Mouse (Mus musculus): Measurements from ENCODE around the gene Ptprg. TPM values are rescaled to one million over a fixed set of nuclear protein-coding genes. Genes with fewer than 3 reads are reported as not detected.

Gene Ptprg
- total RNA-seq, 2 experiments from 2014 or later, result 96.1 to 105 TPM

DNA sequence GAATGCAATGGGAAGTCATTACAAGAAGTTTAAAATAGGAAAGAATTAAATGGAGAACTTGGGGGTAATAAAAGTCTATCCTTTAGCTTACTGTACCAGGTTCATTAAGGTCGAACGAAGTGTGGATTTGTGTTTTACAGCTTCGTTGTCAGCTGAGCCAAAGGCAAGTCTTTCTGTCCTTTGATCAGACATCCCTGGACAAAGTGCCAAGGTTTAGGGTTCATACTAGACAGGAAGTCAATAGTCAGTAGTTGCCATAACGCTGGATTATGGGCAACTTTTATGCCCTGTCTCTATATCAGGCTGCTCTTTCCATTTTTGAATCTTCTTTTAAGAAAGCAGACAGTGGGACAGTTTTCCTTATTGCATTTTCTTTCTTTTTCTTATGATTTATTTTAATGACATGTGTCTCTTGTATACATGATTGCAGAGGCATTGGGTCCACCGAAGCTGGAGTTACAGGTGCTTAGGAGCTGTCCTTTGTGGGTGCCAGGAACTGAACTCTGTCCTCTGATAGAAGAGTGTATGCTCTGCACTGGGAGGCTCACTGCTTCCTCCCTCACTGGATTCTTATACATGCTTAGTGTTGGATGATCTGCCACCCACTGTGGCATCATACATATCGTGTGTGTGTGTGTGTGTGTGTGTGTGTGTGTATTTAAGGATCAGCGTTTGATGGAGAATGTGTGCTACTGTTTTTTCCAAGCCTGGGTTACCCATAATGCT, 56.7 kb downstream of the Ptprg start:
- DNase-seq (ENCODE audit: low spot score in 2 of 2), result no peak
- intact Hi-C loops (cut with DNase I), result no loop called here

DNA sequence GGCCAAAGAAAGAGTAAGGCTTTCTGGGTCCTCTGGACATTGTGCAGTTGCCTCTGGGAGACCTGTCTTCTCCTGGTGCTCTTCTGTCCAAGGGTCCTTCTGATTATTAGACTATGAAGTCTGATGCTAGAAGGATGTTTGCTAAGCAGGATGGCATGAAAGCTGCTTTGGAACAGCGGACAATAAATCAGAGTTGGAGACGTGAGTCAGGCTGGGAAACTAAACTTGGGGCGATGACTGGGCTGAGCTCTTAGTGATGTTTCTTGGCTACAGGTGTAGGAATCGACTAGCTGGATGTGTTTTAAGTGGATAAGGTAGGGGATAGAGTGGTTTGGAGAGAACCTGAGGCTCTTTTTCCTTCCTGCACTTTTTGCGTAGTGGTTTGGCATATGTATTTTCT, 59.1 kb downstream of the Ptprg start:
- no peak for DNase-seq (ENCODE audit: low spot score in 2 of 2)
- intact Hi-C loops (cut with DNase I), result no loop called here

DNA sequence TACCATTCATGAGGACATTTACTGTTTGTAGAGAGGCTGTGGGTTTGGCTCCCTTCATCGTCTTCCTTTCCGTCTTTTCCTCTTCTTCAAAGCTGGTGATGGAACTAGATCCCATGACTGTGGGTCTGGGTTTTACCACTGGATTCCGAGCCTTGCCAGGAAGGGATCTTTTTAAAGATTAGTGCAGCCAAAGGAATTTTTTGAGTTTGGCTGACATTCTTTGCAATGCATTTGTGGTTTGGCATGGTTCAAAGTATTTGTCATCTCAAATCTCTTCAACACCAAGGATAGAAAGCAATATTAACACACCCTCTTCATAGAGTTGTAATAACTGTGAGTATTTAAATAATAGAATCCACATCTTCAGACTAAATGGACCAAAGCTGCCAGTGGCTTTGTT, 59.8 kb downstream of the Ptprg start:
- no peak for DNase-seq (ENCODE audit: low spot score in 2 of 2)
- intact Hi-C loops (cut with DNase I), result no loop called here

DNA sequence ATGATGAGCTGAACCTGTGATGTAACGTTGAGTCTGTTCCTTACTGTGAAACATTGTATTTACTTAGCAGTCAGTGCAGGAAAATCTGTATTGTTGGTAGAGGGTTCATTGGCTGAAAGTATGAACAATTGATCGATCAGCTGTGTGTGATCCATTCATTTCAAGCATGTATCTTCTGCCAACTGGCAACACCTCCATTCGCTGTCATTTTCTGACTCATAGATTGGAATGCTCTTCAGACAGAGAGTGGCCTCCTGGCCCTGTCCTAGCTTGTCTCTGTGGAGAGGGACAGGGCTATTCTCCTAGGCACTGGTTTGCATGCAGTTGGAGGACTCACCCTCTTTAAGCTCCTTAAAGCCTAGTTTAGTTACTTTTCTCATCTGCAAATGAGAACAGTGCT, 62.4 kb downstream of the Ptprg start:
- DNase-seq (ENCODE audit: low spot score in 2 of 2), result no peak
- intact Hi-C loops (cut with DNase I), result no loop called here

DNA sequence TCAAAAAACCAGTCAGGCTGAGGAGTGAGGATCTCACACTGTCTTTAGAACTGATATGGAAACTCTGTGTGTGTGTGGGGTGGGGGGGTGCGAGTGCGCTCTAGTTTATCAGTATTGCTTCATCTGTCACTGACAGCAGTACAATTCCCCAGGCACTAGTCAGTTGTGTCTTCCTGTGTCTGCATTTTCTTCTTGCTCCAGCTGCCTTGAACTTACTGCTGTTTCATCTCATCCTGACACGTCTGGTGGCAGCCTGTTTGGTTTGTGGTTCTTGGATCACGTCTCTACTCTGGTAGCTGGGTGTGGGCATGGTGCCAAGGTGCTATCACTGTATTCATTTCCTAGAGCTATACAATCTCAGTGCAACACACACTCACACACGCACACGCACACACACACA, 64.0 kb downstream of the Ptprg start:
- intact Hi-C loops (cut with DNase I), result no loop called here
- peak in 1 of 2 experiments; percentile 28 for DNase-seq (ENCODE audit: low spot score in 2 of 2)

DNA sequence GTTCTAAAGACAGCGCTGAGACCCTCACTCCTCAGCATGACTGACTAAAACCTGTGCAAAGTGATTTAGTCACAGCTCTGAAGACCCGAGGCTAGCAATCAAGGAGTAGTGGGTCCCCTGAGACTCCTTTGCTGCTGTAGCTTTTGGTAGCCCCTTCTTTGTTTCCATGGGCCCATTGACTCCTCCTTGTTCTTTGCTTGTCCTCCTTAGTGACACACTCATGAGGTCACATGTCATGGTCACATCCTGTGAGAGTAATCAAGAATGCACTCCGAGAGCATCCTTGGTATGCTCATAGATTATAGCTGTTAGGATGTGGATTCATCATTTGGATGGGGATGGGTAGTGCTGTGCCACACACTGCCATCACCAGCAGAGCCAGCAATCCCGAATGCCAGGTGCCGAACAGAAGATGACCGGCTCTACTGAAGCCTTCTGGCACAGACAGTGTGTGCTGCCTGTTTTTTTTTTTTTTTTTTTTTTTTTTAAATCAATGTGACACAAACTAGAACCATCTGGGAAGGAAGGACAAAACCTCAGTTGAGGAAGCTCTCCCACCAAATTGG, 64.9 kb downstream of the Ptprg start:
- no peak for DNase-seq (ENCODE audit: low spot score in 2 of 2)
- intact Hi-C loops (cut with DNase I), result no loop called here

DNA sequence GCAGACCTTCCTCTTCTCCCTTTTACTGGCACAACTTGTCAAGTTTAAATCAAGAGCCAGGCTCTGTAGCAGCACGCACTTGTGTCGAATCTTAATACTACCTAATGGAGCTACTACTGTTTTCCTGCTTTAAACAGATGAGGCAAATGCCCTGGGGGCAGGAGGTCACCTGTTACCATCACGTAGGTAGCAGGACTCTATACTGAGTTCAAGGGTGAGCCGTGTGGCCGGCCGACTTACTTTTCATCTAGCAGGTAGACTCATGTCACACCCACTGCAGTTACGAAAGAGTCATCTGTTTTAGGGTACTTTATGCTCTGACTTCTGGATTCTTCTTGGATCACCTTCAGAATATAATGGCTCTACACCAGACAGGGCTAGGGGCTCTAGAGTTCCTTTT, 66.3 kb downstream of the Ptprg start:
- intact Hi-C loops (cut with DNase I), result no loop called here
- DNase-seq (ENCODE audit: low spot score in 2 of 2), result no peak

DNA sequence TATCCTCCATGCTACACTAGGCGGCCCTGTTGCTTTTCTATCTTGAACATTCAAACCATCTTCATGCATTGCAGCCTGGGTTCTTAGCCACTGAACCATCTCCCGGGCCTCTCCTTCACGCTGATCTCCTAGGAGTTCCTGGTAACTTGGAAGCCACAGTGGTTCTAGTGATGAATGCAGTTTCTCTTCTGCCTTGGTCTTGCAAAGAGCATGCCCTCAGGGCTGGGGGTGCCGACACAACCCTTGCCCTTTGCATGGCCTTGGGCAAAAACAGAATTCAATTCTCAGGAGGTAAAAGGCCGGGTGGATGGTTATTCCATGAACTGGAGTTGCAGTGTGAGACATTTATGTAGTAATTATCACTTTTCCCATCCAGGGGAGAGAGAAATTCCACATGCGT, 67.0 kb downstream of the Ptprg start:
- intact Hi-C loops (cut with DNase I), result no loop called here
- no peak for DNase-seq (ENCODE audit: low spot score in 2 of 2)

DNA sequence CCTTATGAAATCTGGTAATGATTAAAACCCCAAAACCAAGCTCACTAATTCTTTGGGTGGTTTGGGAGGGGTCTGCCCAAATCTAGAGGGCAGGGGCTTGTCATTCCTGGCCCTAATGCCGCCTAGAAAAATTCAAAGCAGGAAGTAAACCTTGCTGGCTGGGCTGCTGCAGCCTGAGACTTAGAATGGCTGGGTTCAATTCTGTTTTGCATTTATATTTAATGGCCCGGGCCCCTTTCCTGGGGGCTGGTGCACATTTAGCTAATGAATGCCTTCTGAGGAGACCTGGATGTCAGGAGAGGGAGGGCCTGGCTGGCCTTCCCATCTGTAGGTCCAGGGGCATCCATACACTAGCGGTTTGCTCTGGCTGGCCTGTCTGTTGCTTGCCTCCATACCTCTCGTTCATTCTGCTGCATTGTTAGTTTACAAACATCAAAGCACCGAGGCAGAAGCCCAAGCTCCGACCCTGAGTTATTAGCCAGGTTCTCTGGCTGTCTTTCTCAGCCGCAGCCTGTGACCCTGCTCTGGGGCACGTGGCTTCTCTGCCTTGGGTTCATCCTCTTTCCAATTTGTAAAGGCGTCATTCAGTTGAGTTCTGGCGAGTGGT, 67.7 kb downstream of the Ptprg start:
- intact Hi-C loops (cut with DNase I), result no loop called here
- no peak for DNase-seq (ENCODE audit: low spot score in 2 of 2)

DNA sequence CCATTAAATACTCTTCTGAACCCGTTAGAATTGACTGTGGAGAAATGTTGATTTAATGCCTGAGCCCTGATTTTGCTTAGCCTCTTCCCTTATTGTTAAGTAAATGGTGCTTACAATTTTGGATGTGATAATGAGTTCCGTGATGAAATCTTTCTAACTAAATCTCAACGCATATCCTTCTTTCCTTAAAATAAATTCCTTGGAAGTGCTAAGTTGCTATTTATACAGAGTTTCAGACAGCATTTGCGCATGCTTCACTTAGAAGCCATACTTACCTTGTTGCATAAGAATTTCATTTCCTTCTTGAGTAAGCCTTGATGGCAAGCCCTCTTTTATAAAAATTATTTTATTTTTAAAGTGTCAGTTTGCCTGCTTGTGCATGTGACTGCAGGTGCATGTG, 70.2 kb downstream of the Ptprg start:
- DNase-seq (ENCODE audit: low spot score in 2 of 2), result peak in 1 of 2 experiments; percentile 73
- intact Hi-C loops (cut with DNase I), result no loop called here

DNA sequence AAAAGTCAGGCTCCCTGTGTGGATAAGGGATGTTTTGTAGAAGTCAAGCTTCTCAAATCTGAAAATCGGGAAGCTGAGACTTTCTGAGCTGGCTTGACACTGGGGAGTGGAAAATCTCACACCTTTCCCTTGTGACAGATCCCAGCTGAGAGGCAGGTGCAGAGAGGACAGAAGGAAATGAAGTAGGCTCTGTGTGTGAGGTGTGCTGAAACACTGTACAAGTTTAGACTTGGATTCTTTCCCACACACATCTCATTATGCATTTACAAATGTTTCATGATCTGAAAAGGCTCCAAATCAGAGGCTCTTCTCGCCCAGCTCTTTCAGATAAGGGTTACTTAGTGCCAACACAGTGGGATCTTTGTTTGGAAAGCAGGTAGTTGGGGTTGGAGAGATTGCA, 77.4 kb downstream of the Ptprg start:
- intact Hi-C loops (cut with DNase I), result no loop called here
- DNase-seq (ENCODE audit: low spot score in 2 of 2), result peak in 1 of 2 experiments; percentile 50

DNA sequence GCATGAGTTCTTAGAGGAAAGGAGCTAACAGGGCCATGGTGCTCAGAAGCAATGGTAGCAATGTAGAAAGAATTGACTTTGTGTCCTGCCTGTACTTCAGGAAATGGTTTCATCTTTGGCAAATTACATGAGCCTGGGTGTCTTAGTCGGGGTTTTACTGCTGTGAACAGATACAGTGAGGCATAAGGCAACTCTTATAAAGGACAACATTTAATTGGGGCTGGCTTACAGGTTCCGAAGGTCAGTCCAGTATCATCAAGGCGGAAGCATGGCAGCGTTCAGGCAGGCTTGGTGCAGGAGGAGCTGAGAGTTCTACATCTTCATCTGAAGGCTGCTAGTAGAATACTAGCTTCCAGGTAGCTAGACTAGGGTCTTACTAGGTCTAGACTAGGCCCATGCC, 78.2 kb downstream of the Ptprg start:
- intact Hi-C loops (cut with DNase I), result no loop called here
- no peak for DNase-seq (ENCODE audit: low spot score in 2 of 2)

DNA sequence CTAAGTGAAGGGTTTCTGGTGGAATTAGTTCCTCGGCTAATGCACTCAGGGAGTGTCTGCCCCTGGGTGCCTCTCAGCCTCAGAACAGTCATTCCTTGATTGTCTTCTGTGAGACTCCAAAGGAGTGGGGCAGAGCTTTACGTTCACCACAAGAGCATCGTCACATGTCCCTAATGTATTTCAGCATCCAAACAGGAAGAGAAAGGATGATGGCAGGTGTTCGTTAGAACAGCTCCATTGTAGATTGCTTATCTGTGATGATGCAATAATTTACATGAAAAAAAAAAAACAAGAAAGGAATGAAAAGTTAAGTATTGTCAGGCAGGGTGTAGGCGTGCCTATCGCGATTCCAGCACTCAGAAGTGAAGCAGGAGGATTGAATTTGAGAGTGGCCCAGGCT, 84.3 kb downstream of the Ptprg start:
- intact Hi-C loops (cut with DNase I), result no loop called here

DNA sequence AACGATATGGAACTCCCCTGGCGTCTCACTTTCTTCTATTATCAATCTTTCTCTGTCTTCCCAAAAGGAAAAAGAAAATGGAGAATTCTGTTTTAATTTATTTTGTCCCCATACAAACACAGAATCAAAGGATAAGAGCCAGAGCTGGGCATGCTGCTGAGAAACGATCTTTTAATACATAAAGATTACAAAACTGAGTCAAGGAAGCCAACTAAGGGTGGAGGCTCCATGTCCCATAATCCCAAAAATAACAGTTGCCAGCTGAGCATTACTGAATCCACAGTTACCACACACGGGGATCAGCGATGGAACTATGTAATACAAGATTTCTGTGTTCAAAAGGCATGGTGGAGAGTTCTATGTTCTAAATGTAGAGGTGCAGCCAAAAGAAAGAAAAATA, 86.0 kb downstream of the Ptprg start:
- no peak for DNase-seq (ENCODE audit: low spot score in 2 of 2)
- intact Hi-C loops (cut with DNase I), result no loop called here

More for the DNA sequence above, 84.3 kb downstream of the Ptprg start:
- no peak for DNase-seq (ENCODE audit: low spot score in 2 of 2)

DNA sequence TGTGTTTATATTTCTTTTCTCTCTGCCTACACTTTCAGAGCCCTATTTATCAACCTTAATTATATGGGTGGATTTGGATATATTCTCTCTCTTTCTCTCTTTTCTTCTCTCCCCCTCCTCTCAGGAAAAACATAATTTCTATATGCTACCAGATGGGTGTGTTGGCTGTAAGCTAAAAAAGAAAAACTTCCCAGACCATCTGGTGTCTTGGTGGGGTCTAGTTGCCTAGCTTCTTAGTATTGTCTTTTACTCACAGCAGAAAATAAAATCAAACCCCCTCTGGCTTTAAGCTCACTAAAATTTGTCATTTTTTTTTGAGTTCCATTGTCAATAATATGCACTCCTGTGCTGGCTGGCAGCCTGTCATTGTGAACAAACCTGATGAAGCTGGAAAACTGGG, 87.0 kb downstream of the Ptprg start:
- peak in 1 of 2 experiments; percentile 69 for DNase-seq (ENCODE audit: low spot score in 2 of 2)
- intact Hi-C loops (cut with DNase I), result loop anchor here (5.0 kb wide), 2 partner anchors 88 to 172 kb away; partner anchors contain the start of gene Ptprg

DNA sequence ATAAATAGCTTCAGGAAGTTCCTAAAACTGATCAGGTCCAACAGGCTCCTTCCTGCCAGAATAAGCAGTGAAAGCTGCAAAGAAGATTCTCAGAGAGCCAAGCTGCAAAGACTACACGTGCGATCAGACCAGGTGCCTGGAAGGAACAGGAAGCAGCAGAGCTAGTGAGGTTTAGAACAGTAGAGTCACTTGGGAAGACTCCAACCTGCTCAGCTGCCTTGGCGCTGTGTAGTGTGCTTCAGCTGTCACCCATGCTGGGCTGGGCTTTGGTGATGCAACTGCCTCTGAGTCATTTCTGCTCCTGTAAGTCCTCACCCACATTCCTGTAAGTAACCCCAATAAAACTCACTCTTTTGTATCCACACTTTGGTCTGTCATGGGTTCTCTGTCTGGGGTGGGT, 87.7 kb downstream of the Ptprg start:
- DNase-seq (ENCODE audit: low spot score in 2 of 2), result peak in 1 of 2 experiments; percentile 75
- intact Hi-C loops (cut with DNase I), result loop anchor here (5.0 kb wide), 2 partner anchors 89 to 171 kb away; partner anchors contain the start of gene Ptprg

DNA sequence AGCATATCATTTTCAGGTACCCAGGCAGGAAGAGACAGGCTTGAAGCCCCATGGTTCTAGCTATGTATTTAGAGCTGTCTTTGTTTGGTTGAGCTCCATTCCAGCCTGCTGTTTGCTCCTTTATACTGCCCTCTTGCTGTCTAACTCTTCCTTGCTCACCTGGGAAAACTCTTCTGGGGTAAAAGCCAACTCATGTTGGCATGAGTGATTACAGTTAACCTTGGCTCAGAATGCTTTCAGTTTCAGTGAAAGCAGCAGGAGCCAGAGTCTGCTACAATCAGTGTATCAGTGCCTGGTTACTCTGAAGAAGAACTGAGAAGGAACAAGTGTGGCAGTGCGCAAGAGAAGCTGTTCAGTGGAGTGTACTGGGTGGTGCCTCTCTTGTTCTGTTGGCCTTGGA, 89.6 kb downstream of the Ptprg start:
- no peak for DNase-seq (ENCODE audit: low spot score in 2 of 2)
- intact Hi-C loops (cut with DNase I), result loop anchor here (5.0 kb wide), 2 partner anchors 91 to 169 kb away; partner anchors contain the start of gene Ptprg

DNA sequence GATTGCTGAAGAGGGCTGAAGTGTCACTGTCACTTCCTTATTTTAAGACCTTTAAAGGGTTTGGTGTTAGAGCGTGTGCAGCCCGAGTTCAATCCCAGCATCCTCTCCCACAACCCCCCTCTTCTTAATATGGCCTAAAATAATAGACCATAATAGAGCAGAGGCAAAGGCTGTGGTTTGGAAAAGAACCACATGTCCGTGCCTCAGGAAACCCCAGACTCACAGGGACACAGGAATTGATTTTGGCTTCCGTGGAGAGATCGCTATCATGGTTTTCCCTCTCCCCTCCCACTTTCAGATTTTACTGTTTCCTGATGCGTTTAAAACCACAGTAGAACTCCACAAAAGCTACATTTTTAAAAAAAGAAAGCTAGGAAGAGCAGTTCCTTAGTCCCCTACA, 104.0 kb downstream of the Ptprg start:
- DNase-seq (ENCODE audit: low spot score in 2 of 2), result no peak
- intact Hi-C loops (cut with DNase I), result no loop called here

DNA sequence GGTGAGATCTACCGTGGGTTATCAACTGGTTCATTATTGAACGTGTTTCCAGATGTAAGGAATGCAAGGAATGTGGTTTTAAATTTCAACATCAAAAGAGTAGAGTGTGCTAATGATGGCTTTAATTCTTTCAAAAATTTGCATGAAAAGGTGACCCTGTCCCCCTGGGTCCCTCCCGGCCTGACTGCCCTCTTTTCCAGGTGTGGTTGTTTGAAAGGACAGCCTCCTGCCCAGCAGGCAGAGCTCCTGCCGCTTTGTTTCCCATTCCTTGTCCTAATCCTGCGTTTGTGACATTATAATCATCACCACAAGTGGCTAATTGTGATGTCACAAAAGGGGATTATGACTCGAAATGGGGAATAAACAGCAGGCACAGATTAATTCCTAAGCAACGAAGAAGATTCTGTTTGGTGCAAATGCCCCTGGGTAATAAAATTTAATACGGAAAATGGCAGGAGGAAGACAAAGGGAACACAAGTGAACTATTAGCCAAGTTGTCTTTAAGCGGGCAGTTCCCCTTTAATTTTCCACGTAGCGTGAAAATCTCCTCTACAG, 110.4 kb downstream of the Ptprg start:
- intact Hi-C loops (cut with DNase I), result no loop called here

DNA sequence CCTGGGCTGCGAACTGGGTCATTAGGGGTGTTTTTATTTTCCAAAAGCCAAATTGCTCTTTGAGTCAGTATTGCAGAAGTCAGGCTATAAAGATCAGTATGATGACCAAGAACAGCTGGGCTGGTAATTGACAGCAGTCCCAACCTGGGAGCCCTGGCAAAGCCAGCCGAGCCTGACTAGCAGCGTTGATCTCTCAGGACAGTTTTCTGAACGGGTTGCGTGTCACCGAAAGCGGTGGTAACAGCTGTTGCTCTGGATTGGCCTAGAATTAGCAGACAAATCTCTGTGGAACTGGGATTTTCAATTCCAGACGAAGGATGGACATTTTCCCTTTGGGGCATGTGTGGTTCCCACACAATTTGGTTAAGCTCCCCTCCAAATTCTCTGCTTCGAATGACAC, 111.0 kb downstream of the Ptprg start:
- intact Hi-C loops (cut with DNase I), result no loop called here
- no peak for DNase-seq (ENCODE audit: low spot score in 2 of 2)

More for the DNA sequence above, 110.4 kb downstream of the Ptprg start:
- DNase-seq (ENCODE audit: low spot score in 2 of 2), result no peak

DNA sequence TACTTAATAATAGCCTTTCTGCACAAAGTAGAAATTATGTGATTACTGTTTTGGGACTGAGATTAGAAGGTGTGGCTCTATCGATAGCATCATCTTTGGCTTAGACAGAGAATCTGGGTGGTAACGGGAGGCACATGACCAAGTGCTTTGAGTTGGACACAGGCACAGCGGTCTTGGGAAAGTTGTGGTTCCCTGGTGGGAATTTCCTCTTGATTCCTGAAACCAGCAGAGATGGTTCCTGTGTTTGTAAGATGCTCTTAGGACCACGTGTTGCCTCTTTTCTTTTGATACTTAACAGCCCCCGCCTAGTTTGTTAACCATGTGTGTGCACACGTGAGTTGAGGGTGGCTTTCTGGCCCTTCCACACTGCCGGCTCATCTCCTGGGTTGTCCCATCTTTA, 111.7 kb downstream of the Ptprg start:
- intact Hi-C loops (cut with DNase I), result no loop called here
- no peak for DNase-seq (ENCODE audit: low spot score in 2 of 2)
